Mouse (Mus musculus) common myeloid progenitor, adult 5-6 weeks (primary cell): ENCODE measurements around the gene Rbfox3. TPM values are rescaled to one million over a fixed set of nuclear protein-coding genes. Genes with fewer than 3 reads are reported as not detected.

Experiments used
- ATAC-seq: replicated peaks from 2 replicates; pipeline ENCODE4 v1.8.0; 2016; ENCODE audit warnings: low read depth, mild to moderate bottlenecking, moderate TSS enrichment, inconsistent platforms; ENCODE audit not compliant: poor library complexity, severe bottlenecking
- total RNA-seq: library from RNA; stranded (forward); fragments of 200-1000, 187-1606 nt; gene quantifications from 2 replicates; pipeline ENCODE4 v1.2.3, GENCODE M21; 2017

Rbfox3 gene
- total RNA-seq, 1 experiment from 2014 or later, result not detected

DNA sequence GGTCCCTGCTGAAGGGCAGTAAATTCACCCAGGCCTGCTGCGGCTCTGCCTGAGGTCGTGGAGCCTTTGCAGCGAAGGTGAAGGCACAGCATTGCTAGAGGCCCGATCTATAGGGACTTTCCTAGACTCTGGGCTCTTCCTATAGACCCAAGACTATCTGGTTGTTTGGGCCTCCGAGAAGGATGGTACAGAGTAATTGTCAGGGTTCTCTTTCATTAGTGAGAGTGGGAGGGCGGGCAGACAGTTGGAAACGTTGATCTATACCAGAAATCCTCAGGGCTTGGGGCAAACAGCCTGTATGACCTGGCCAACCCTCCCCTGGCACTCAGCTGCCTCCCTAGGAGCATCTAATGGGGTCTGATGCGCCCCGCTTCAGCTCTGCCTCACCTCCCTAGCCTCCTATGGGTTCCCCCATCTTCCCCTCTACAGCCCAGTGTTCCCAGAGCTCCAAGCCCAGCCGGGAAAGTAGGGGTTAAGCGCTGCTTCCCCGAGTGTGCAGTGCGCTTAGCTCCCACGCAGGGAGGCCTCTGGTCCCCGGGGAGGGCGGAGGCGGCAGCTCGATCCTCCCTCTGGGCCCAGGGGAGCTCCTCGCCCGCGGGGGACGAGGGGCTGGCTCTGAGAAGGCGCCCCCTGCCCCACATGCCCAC lies 4.5 kb downstream of the Rbfox3 start:
- ATAC-seq, result no peak

DNA sequence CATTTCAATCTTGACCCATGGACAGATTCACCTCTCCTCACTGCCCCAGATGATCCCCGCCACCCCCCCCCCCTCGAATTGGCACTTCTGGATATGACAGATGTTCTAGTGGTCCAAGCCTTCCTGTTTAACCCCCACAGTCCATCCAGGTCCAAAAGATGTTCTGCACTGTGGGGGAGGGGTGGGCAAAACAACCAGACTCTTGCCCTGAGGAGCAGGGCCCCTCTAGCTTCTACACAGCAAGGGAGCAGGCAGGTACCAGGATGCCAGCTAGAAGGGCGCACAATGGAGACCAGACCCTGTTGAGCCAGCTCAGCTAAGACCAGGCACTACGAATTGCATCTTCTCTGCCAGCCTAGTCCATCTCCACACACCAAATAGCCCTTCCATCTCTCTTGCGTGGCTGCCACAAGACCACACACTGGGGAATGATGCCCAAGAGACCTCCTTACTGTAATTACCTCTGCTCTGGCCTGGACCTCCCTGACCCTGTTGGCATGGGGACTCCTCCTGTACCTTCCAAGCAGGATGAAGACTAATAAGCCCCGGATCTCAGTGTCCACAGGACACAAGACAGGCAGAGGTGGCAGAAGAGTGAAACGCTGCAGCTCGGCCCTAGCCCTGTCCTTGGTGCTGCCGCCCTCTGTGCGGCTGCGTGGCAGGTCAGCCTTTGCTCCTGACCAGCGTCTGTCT lies 5.1 kb downstream of the Rbfox3 start:
- no peak for ATAC-seq

DNA sequence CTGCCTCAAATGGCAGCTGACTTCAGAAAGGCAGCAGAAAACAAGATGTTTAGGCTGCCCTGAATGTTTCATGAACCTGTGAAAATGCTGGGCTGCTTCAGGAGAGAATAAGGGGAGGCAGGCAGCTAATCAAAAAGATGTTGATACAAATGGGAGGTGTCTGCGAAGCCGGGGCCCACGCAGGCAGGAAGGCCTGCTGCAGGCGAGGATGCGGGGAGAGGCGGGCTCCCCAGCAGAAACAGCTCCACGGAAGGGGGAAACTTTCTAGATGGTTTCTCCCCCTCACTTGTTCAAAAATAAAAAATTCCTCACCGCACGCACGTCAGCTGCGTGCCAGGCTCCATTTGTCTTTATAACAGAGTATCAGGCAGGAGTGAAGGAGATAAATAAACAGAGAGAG lies 5.7 kb downstream of the Rbfox3 start:
- ATAC-seq, result no peak

DNA sequence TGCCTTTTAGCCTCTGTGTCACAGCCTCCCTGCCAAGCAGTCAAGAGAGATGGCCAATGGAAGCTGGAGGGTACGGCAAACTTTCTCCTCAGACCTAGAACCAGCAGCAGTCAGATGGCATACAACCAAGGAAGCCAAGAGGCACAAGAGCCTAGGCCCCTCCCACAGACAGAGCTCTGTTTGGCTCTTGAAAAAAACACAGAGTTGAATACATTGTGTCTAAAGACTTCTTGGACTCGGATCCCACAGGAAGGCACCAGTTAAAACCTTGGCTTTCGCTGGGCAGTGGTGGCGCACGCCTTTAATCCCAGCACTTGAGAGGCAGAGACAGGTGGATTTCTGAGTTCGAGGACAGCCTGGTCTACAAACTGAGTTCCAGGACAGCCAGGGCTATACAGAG lies 7.1 kb downstream of the Rbfox3 start:
- ATAC-seq, result no peak

DNA sequence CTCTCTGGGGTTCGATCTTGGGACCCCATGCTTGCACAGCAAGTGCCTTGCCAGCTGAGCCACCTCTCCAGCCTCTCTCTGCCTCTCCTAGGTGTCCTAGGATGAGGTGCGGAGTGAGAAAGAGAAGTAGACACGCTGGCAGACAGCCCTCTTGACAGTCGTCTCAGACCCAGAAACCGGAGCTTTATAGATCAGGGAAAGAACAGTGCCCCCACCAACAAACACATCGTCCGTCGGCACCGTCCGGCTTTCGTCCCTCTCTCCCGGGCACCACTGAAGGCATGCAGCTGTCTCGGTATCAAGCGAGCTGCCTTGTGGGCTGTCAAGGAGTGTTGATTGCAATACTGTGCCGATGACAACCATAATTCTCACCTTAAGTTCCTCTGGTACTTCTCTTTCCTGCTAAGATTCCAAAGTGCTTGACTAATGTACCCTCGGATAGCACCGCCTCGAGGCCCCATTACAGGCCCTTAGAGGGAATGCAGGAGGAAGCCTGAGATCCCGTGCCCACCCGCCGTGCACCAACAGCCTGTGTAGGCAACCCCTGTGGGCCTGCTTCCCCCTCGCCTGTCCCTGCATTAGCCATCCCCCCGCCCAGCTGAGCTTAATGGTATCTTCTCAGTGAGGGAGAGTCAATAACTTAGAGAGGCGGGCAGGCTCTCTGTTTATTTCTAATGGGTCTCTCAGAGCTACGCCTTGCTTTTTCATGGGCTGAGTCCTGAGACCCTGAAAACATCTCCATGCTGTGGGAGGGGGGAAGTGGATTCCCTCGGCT lies 11.4 kb downstream of the Rbfox3 start:
- ATAC-seq, result no peak

DNA sequence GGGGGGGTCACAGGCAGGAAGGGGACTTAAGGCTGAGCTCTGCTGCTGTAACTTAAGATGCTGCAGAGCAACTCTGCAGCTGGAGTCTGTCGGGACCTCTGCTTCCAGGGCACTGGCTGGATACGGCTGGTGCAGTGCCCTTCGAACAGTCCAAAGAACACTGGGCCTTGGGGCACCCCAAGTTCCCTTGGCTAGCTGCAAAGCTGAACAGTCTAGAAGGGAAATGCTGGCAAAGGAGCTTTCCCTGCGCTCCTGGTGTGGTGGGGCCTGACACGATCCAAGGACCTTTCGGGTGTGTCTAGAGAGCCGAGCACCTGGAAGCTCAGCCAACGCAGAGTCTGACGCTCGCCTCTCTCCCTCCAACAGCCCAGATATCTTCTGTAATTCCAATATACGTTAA lies 12.8 kb downstream of the Rbfox3 start:
- ATAC-seq, result no peak

DNA sequence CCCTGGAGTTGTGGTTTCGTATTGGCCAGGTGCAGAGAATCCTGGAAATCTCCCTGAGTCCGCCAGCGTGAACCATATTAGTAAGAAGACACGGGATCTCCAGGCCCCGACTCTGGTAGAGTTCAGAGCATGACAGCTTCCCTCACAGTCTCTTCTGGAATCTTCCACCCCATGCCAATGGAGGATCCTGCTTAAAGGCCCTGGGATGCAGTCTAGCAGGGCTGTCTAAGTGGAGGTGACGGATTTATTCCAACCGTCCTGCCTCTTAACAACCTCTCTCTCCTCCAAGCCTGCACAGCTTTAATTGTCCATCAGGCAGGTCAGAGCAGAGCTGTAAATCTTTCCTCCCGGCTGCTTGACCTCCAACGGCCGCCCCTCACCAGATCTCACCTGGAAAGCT lies 13.2 kb downstream of the Rbfox3 start:
- ATAC-seq, result no peak

DNA sequence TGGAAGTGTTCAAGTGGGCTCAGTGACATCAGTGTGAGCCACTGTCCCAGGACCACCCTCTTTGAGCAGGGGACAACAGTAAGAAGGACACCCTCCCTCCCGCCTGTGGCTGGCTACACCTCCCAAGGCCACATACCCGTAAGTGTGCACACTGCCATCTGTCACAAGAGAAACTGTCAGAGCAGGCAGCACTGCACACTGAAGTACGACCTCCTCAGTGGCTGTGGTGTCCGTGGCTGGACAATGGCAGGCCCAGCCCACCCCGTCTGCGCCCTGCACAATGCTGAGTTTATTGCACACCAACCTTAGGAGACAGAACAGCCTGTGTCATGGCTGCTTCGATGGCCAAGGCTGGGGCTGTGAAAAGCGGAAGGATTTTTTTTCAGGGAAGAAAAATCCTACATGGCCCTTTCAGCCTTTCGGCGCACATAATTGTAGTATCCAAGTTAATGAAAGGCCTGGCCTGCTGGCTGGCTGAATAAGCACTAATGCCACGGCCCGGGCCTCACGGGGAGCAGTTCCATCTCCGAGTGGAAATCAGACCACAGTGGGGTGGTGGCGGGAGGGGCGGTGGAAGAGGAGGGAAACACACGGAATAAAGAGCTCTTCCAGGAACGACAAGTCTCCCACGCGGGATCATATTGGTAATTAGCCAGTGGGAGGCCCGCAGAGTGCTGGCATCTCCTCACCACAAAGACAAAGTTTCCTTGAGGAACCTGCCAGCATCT lies 14.1 kb downstream of the Rbfox3 start:
- no peak for ATAC-seq

DNA sequence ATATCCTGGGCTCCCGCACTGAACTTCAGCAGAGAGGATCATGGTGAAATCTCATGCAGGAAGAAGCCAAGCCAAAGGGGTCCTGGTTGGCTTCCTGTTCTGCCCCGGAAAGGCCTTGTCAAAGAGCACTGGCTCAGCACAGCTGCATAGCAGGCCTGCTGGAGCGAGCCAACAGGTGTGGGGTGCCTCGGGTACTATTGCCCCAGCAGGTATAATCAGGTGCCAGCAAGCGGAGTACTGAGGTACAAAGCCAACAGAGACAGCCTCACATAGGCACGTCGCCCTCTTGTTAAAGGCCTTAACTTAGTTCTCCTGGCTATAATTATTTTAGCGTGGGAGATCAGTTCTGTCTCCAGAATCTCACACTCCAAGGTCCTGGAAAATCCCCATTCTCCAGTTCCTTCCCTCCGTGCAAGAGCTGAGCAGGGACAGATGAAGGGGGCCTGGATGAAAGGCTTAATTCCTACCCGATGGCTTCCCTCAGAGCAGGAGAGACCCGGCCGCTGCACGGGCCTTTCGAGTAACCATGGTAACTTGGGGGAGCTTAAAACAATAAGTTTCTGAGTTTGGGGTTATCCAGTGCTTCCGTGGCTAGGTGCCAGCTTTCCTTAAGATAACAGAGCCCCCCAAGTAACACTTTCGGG lies 15.2 kb downstream of the Rbfox3 start:
- no peak for ATAC-seq

DNA sequence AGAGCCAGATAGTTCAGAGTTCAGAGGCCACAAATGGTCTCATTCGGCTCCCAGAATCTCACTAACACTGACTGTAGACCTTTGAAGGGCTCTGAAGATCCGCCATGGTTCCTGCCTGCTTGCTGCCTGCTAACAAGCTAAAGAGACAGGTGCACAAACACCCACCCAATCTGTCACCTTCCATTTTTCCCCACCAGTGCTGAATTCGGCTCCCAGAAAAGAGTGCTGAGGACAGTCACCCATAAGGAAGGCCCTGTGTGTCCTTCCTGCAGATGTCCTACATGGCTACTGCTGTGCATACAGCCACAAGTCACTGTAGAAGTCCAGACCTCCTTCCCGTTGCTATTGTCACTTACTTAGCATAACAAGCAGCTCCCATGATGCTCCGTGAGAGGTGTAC lies 16.6 kb downstream of the Rbfox3 start:
- no peak for ATAC-seq

DNA sequence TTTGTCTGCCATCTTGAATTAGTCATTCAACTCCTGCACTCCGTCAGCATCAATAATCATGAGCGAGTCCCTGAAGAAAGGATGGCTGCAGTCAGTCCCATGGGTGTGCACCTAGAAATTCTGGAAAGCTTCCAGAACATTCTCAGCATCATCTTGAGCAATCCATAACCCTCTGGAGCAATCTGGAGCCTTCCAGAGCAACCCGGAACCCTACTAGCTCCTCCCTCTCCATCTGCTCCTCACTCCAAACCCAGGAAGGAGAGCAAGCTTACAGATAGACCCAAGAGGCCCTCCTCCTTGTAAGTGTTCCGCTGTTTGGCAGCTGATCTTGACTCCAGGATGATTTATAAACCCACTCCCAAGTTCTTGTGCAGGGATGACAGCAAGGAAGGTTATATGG lies 17.2 kb downstream of the Rbfox3 start:
- no peak for ATAC-seq

DNA sequence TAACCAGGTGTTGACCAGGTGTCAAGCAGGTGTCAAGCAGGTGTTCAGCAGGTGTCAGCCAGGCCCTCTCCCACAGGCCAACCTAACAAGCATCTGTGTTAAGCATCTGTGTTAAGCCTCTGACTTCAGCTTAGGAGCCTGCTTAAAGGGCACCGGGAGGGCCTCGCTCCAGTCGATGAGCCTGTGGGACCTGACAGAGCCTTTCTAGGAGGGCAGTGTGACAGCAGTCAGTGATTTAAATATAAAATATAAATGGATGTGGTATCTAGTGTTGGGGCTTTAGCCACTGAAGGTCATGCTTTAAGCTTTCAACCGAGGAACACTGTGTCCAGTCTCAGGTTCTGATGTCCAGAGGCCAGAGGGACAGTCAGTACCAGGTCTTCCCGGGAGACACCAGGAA lies 18.5 kb downstream of the Rbfox3 start:
- ATAC-seq, result no peak

DNA sequence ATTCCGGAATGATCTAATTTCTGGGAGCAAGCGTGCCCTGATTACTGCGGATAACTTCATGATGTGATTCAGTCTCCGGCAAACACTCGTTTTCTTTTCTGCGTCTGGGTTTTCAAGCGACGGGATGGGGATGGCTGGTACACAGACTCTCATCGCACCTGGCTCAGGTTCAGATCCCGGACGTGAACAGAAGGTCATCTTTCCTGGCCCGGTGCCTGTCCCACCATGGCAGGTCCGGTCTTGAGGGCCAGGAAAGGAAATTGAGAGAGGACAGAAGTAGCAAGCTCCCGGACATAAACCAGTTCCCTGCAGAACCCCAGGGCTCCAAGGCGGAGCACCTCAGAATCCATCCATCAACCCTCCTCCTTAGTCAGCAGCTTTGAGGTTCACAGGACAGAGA lies 19.9 kb downstream of the Rbfox3 start:
- ATAC-seq, result no peak

DNA sequence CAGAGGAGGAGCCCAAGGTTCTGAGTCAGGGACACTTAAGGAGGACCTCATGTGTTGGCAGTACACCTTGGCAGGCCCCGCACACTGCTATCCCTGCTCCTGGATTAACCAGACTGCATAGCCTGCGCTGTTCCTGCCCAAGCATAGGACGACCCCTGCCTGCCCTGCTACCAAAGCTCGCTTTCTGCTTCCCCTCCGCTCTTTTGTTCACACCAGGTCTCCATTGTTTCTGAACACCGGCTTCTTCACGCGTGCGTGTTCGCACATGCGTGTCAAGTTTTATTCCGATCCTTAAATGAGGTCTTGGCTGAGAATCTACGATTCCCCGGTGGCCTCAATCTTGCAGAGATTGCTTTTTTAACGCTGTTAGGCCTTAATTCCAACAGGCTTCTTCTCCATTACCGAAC lies 20.4 kb downstream of the Rbfox3 start:
- ATAC-seq, result no peak

DNA sequence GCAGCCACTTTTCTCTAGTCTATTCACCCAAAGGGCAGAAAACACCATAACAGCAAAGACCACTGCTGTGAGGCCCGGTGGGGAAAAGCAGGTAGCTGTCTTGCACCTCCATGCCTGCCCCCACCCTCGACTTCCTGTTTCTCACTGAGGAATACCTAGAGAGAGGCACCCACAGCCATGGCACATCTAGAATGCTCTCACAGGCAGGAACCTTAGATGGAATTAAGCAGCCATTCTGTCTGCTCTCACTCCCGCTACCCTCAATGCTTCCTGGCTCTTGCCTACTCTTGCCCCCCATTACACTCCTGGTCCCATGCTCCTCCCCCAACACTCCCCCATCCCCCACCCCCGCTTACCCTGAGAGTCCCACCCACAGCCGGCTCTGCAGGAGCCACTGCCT lies 20.9 kb downstream of the Rbfox3 start:
- no peak for ATAC-seq

DNA sequence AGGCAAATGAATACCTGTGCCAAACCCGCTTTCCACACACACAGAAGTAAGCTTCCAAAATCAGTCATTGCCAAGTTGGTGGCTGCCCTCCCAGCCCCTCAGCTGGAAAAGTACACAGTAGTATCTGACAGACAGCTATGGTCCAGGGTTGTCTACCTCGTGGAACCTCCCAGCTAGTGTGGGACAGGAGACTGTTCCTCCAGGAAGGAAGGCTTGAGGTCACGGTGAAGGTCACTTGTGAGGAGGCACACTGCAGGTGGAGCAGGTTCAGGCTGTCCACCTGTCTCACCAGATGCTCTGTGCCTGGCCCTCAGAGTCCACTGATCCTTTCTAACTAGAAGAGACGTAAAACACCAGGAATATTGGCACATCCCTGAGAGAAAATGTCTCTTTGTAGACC lies 21.9 kb downstream of the Rbfox3 start:
- ATAC-seq, result no peak

DNA sequence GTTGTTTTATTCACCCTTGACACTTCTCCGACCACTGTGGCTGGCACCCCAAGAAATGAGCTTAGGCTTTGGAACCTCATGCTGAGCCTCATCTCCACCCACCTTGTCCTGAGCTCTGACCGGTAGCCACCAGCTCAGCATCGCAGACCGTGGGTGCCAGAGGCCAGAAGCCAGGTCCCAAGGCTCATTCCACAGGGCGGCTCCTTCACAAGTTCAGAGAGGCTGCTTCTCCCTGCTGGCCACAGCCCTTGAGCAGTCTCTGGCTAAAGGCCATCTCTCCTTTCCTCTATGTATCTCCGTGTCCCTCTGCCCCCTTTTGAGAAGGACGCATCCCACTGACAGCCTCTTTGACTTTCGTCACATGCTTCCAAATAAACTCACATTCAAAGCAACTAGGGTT lies 23.0 kb downstream of the Rbfox3 start:
- ATAC-seq, result no peak

DNA sequence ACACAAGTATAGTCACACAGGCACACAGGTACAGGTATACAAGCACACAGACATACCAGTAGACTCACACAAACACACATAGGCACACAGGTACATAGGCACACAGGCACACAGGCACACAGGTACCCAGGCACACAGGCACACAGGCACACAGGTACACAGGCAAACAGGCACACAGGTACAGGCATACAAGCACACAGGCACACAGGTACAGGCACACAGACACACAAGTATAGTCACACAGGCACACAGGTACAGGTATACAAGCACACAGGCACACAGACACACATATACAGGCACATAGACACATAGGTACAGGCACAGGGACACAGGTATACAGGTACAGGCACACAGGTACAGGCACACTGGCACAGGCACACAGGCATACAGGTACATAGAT lies 24.2 kb downstream of the Rbfox3 start:
- ATAC-seq, result no peak

DNA sequence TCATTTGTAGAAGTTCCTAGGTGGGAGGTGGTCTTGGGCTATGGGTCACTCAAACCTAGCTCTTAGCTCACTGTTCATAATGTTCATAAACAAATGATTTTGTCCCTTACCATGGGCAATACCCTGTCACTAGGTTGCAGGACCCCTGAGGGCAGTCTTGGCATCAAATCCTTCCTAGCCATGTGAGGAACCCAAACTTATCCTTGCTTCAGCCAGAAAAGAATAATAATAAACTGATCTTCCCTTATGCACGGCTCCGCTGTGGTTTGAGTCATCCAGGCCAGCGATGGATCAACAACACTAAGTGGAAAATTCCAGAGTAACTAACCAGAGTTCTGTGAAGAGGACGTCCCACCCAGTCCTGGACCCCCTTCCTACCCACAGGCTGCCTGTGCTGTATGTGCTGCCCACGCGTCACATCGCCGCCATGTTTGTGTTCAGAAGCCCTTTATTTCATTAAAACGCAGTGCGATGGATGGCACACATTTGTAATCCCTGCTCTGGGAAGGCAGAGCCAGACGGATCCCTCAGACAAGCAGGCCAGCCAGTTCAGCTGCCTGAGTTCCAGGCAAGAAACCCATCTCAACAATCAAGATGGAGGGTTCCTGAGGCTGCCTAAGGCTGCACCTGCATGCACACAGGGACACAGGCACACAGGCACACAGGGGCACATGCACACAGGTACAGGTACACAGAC lies 25.0 kb downstream of the Rbfox3 start:
- ATAC-seq, result no peak

DNA sequence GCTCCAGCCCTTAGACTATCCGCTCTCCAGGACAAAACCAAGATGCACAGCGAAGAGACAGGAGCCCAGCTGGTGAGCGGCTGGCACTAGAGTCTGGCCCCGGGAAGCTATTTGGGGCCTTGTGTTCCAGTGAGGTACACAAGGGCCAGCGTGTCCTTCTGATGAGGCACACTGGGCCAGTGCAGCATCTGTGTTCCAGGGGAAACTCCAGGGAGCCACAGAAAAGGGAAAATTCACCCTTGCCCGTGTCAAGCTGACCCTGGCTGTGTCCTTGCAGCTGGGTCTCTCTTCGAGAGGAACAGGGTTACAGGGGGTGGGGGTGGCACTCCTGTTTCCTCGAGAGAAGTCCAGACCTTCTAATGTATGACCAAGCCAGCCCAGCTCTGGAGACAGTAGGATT lies 25.8 kb downstream of the Rbfox3 start:
- no peak for ATAC-seq
